Mouse (Mus musculus): ENCODE data around the gene Creb3l1. TPM values are rescaled to one million over a fixed set of nuclear protein-coding genes. Genes with fewer than 3 reads are reported as not detected.

The Creb3l1 gene
- 2.6 and 3.1 TPM in 2 replicates for polyA plus RNA-seq (2012; rRNA removed)

DNA sequence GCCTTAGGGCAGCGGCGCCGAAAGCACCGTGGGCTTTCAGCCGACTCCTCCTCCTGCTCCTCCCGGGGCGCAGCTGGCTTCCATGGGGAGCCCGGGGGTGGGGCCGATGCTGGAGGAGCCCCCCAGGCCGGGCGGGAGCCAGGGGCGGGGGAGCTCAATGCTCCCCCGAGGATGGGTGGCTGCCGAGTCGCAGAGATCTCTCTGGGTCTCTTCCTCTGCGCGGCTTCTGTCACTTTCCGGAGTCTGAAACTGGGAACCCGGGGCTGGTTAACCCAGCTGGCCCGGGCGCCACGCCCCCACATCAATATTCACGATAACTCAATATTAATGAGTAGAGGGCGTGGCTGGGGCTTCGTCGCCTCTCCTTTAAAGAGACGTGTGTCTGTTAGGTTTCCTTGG is at the start of gene Creb3l1:
Gene Creb3l1, minus strand, starts transcription at position 229 of the 399 bp plus-strand sequence.
- peak within 1 kb of the TSS; percentile 77 for H3K4me3 ChIP-seq (ENCODE audit: control insufficient read depth, low read depth, low read length)
- no peaks in the 10 kb centered on the region for H3K27me3 ChIP-seq (ENCODE audit: control insufficient read depth, insufficient read depth, low read length)
- 0 out of 2 replicates have a peak within 1 kb of the TSS, but pooled peaks have one; percentile 5 for H3K27ac ChIP-seq (ENCODE audit: control insufficient read depth, insufficient read depth, low read depth, low read length)
- H3K36me3 ChIP-seq (ENCODE audit: control insufficient read depth, insufficient read depth, low read length): no peaks in the 10 kb centered on the region
- H3K4me1 ChIP-seq (ENCODE audit: control insufficient read depth, insufficient read depth, low read length): peaks cover 11% of the 10 kb centered on the region
- TF ChIP-seq POLR2A (IDR thresholded peaks at IDR 0.05; ENCODE audit: control insufficient read depth, low read depth, low read length): no peak

DNA sequence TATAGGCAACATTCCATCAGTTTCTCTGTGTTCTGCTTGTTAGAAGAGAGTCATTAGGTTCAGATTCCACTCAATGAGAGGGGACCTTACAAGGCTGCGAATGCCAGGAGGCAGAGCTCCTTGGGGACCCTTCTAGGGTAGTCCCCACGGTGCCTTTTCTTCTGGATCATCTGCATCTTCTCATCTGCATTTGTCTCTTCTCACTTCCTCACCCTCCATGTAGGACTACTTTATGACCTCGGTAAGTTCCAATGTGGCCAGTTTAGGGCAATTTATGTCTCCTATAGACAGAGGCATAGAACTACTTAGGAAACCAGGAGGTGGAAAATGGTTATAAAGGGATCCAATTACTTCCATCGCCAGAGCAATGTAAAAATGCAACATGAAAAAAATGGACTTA is 46.8 kb upstream of the Creb3l1 start:
- no peaks in the 10 kb centered on the region for H3K36me3 ChIP-seq (ENCODE audit: control insufficient read depth, insufficient read depth, low read length)
- no peak for TF ChIP-seq POLR2A (IDR thresholded peaks at IDR 0.05; ENCODE audit: control insufficient read depth, low read depth, low read length)
- no peak for TF ChIP-seq CTCF (IDR thresholded peaks at IDR 0.05; ENCODE audit: control insufficient read depth, insufficient read depth, insufficient replicate concordance, low read depth, low read length)
- H3K4me1 ChIP-seq (ENCODE audit: control insufficient read depth, insufficient read depth, low read length): peaks cover 1% of the 10 kb centered on the region
- H3K4me3 ChIP-seq (ENCODE audit: control insufficient read depth, low read depth, low read length): no peak overlapping the region
- no peak overlapping the region for H3K27ac ChIP-seq (ENCODE audit: control insufficient read depth, insufficient read depth, low read depth, low read length)
- H3K27me3 ChIP-seq (ENCODE audit: control insufficient read depth, insufficient read depth, low read length): no peaks in the 10 kb centered on the region

DNA sequence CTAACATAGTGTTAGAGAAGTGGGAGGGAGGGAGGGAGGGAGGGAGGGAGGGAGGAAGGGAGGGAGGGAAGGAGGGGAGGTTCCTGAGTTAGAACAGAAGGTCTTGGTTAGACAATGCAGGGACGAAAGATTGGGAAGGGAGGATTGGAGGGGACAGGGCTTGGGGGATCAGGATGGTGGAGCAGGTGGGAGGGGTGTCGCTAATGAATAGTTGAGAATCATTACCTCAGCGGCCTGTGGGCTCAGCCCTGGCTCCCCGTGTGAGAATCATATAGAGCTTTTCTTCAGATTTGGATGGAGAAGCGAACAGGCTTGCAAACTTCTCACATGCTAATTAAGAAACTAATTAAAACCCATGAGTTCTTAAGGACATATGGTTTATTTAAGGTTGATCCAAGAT is 45.3 kb upstream of the Creb3l1 start:
- no peaks in the 10 kb centered on the region for H3K27me3 ChIP-seq (ENCODE audit: control insufficient read depth, insufficient read depth, low read length)
- H3K4me3 ChIP-seq (ENCODE audit: control insufficient read depth, low read depth, low read length): no peak overlapping the region
- H3K4me1 ChIP-seq (ENCODE audit: control insufficient read depth, insufficient read depth, low read length): no peaks in the 10 kb centered on the region
- H3K27ac ChIP-seq (ENCODE audit: control insufficient read depth, insufficient read depth, low read depth, low read length): no peak overlapping the region
- H3K36me3 ChIP-seq (ENCODE audit: control insufficient read depth, insufficient read depth, low read length): no peaks in the 10 kb centered on the region
- TF ChIP-seq POLR2A (IDR thresholded peaks at IDR 0.05; ENCODE audit: control insufficient read depth, low read depth, low read length): no peak
- no peak for TF ChIP-seq CTCF (IDR thresholded peaks at IDR 0.05; ENCODE audit: control insufficient read depth, insufficient read depth, insufficient replicate concordance, low read depth, low read length)

DNA sequence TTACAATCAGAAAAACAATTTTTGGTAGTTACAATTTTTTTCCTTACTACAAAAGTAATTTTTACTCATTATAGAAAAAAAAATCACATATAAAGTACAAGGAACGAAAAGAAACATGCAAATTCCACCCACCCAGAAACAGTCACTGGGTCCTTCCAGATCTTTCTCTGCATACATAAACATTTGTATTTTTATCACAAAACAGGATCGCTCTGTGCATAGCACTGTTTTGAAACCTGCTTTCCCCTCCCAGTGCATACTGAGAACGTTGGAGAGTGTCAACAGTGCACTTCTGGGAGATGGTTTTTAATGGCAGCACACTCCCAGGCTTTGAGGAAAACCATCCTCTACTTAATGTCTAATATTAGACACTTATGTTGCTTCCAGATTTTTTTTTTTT is 43.3 kb upstream of the Creb3l1 start:
- Histone ChIP-seq H3K36me3 (ENCODE audit: control insufficient read depth, insufficient read depth, low read length) (no peaks in the 10 kb centered on the region), H3K27ac (ENCODE audit: control insufficient read depth, insufficient read depth, low read depth, low read length) (no peak overlapping the region), H3K4me3 (ENCODE audit: control insufficient read depth, low read depth, low read length) (no peak overlapping the region), H3K27me3 (ENCODE audit: control insufficient read depth, insufficient read depth, low read length) (no peaks in the 10 kb centered on the region), H3K4me1 (ENCODE audit: control insufficient read depth, insufficient read depth, low read length) (no peaks in the 10 kb centered on the region)
- TF ChIP-seq CTCF (IDR thresholded peaks at IDR 0.05; ENCODE audit: control insufficient read depth, insufficient read depth, insufficient replicate concordance, low read depth, low read length): no peak
- no peak for TF ChIP-seq POLR2A (IDR thresholded peaks at IDR 0.05; ENCODE audit: control insufficient read depth, low read depth, low read length)

DNA sequence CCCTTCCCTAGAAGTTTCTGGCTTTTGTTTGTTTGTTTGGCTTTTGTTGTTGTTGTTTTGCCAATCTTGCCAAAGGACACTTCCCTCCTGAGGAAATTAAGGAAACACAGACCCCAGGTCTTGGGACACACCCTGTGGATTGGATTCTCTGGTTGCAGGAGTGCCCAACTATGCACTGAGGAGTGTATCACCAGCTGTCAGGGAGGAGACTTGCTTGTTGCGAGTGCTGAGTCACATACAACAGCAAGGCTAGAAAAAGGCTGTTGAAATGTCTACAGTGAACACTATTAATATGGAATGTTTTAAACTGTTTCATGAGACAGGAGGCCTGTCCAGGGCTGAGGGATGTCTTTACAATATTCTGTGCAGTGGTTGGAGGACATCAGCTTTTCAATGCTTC is 42.6 kb upstream of the Creb3l1 start:
- no peak for TF ChIP-seq POLR2A (IDR thresholded peaks at IDR 0.05; ENCODE audit: control insufficient read depth, low read depth, low read length)
- no peak for TF ChIP-seq CTCF (IDR thresholded peaks at IDR 0.05; ENCODE audit: control insufficient read depth, insufficient read depth, insufficient replicate concordance, low read depth, low read length)
- H3K27me3 ChIP-seq (ENCODE audit: control insufficient read depth, insufficient read depth, low read length): no peaks in the 10 kb centered on the region
- H3K4me1 ChIP-seq (ENCODE audit: control insufficient read depth, insufficient read depth, low read length): no peaks in the 10 kb centered on the region
- H3K4me3 ChIP-seq (ENCODE audit: control insufficient read depth, low read depth, low read length): no peak overlapping the region
- H3K27ac ChIP-seq (ENCODE audit: control insufficient read depth, insufficient read depth, low read depth, low read length): no peak overlapping the region
- H3K36me3 ChIP-seq (ENCODE audit: control insufficient read depth, insufficient read depth, low read length): no peaks in the 10 kb centered on the region

DNA sequence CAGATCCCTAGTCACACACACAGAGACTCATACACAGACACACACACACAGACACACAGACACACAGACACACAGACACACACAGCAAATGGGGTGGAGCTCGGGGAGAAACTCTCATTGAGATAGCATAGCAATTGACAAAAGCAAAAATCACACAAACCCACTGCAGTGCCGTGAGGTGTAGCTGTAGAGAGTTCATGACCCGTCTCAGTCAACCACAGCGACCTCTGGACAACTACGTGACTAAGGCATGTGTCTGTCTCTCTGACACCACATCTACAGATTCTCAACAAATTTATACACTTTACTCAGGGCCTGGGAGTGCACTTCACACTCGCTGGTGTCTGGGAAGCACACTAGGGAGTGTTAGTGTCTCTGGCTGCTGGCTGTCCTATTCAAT is 41.6 kb upstream of the Creb3l1 start:
- Histone ChIP-seq H3K36me3 (ENCODE audit: control insufficient read depth, insufficient read depth, low read length) (no peaks in the 10 kb centered on the region), H3K4me3 (ENCODE audit: control insufficient read depth, low read depth, low read length) (no peak overlapping the region), H3K27ac (ENCODE audit: control insufficient read depth, insufficient read depth, low read depth, low read length) (no peak overlapping the region), H3K27me3 (ENCODE audit: control insufficient read depth, insufficient read depth, low read length) (no peaks in the 10 kb centered on the region), H3K4me1 (ENCODE audit: control insufficient read depth, insufficient read depth, low read length) (no peaks in the 10 kb centered on the region)
- TF ChIP-seq CTCF (IDR thresholded peaks at IDR 0.05; ENCODE audit: control insufficient read depth, insufficient read depth, insufficient replicate concordance, low read depth, low read length) (no peak), POLR2A (IDR thresholded peaks at IDR 0.05; ENCODE audit: control insufficient read depth, low read depth, low read length) (no peak)

DNA sequence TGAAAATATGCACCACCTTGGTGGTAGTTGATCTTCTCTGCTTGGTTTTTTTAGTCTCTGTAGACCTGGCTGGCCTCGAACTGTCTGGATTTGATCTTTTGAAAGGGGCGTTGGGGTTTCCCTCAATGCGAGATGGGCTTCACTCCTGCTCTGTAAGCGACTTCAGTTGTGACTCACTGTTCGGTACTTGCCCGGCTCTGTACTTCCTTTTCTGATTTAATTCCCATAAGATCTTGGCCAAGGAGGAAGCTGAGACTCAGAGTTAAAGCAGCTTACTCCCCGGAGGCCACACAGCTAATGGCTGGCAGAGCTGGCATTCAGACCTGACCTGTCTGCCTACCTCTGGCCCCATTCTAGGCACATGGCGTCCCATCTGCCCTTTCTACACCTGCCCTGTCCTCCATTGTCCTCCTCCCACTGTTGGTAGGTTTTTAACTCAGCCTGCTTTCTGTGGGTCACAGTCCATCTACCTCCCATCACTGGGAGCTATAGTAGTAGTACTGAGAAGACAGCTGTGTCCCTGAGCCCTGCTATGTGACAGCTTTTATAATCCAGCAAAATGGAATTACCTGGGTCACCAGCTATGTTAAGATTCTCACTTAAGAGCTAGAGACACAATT is 41.1 kb upstream of the Creb3l1 start:
- H3K27ac ChIP-seq (ENCODE audit: control insufficient read depth, insufficient read depth, low read depth, low read length): no peak overlapping the region
- H3K4me3 ChIP-seq (ENCODE audit: control insufficient read depth, low read depth, low read length): no peak overlapping the region
- no peaks in the 10 kb centered on the region for H3K27me3 ChIP-seq (ENCODE audit: control insufficient read depth, insufficient read depth, low read length)
- H3K4me1 ChIP-seq (ENCODE audit: control insufficient read depth, insufficient read depth, low read length): no peaks in the 10 kb centered on the region
- TF ChIP-seq CTCF (IDR thresholded peaks at IDR 0.05; ENCODE audit: control insufficient read depth, insufficient read depth, insufficient replicate concordance, low read depth, low read length) (no peak), POLR2A (IDR thresholded peaks at IDR 0.05; ENCODE audit: control insufficient read depth, low read depth, low read length) (no peak)
- no peaks in the 10 kb centered on the region for H3K36me3 ChIP-seq (ENCODE audit: control insufficient read depth, insufficient read depth, low read length)

DNA sequence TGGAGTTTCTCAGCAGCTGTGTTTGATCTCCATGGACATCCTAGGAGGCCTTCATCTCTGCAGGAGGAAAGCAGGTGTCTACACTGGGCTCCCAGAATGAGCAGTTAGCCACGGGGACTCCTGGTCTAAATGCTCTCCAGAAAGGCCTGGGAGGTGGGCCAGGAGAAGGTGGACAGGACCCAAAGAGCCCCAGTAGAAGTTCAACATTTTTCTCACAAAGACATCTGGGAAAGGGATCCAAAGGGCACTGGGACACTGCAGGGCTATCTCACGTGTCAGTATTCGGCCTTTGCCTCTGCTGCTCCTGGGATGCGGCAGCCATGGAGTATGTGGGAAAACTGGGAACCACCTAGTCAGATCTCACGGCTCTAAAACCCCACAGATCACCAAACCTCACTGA is 38.8 kb upstream of the Creb3l1 start:
- TF ChIP-seq POLR2A (IDR thresholded peaks at IDR 0.05; ENCODE audit: control insufficient read depth, low read depth, low read length) (no peak), CTCF (IDR thresholded peaks at IDR 0.05; ENCODE audit: control insufficient read depth, insufficient read depth, insufficient replicate concordance, low read depth, low read length) (no peak)
- H3K4me3 ChIP-seq (ENCODE audit: control insufficient read depth, low read depth, low read length): no peak overlapping the region
- H3K27ac ChIP-seq (ENCODE audit: control insufficient read depth, insufficient read depth, low read depth, low read length): no peak overlapping the region
- peaks cover 8% of the 10 kb centered on the region for H3K4me1 ChIP-seq (ENCODE audit: control insufficient read depth, insufficient read depth, low read length)
- no peaks in the 10 kb centered on the region for H3K36me3 ChIP-seq (ENCODE audit: control insufficient read depth, insufficient read depth, low read length)
- H3K27me3 ChIP-seq (ENCODE audit: control insufficient read depth, insufficient read depth, low read length): no peaks in the 10 kb centered on the region
